Comparison of ENCODE assay signal across 25 mouse cellular contexts in the genomic region with DNA sequence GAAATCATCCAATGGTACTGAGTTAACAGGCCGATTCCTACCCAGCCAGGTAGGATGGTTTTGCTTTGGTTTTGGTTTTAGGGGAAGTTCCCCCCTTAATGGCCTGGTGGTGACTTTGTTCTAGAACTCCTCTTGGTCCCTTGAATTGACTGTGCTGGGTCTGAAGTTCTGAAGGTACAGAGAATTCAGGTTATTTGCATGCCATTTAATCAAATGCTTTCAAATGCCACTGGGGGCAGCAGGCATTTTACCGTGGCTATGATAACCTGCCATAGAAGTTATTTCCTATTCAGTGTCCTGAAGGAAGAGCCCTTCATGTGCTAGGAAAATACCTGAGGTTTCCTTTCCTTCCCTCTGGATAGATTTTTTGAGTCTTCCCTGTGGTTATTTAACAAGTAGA. TPM values are rescaled to one million over a fixed set of nuclear protein-coding genes. Genes with fewer than 3 reads are reported as not detected.
DNase-seq lines count a peak whose midpoint lies in the region; ATAC-seq and TF ChIP-seq lines count a peak whose summit lies in the region.
"Had no signal": no experiment of that assay in that cellular context is flagged by ENCODE, and none has a peak within 500 bp of the region (broad histone marks: within the 10 kb centered on the region; RNA-seq: fewer than 3 reads in every experiment).

No protein-coding gene starts in this region.

- 53% methylated on average over 2 of the region's 2 CpGs for WGBS in kidney, postnatal 0 days
- WGBS in kidney, embryonic 15.5 days = 53% methylated on average over 2 of the region's 2 CpGs

- peaks cover 8% of the 10 kb centered on the region; the same call in 1 of the 2 replicates for H3K4me1 ChIP-seq in kidney, postnatal 0 days (replicated peaks; ENCODE audit: insufficient read depth, low read length)
- H3K4me1 ChIP-seq in kidney, embryonic 15.5 days = peaks cover 18% of the 10 kb centered on the region

- no peak overlapping the region for H3K9ac ChIP-seq in kidney, postnatal 0 days (ENCODE audit: low read depth, low read length)
- no peak overlapping the region for H3K9ac ChIP-seq in kidney, embryonic 15.5 days
- H3K9ac ChIP-seq: embryonic facial prominence, embryonic 13.5 days; hindbrain, embryonic 15.5 days; limb, embryonic 12.5 days; liver, embryonic 13.5 days had no signal

- ATAC-seq in kidney, postnatal 0 days (replicated peaks; ENCODE audit: low FRiP score, low read depth) = no peak
- ATAC-seq in kidney, embryonic 15.5 days (replicated peaks; ENCODE audit: low FRiP score) = no peak
- ATAC-seq: CD4-positive, CD25-positive, alpha-beta regulatory T cell, adult 4 months; forebrain, embryonic 16.5 days; midbrain, embryonic 16.5 days had no signal

- peaks cover 17% of the 10 kb centered on the region for H3K36me3 ChIP-seq in kidney, postnatal 0 days (ENCODE audit: insufficient read depth, low read length)
- H3K36me3 ChIP-seq in kidney, embryonic 15.5 days = peaks cover 50% of the 10 kb centered on the region

- H3K4me2 ChIP-seq in kidney, postnatal 0 days (ENCODE audit: low read length) = no peak overlapping the region
- no peak overlapping the region for H3K4me2 ChIP-seq in kidney, embryonic 15.5 days
- H3K4me2 ChIP-seq: embryonic facial prominence, embryonic 13.5 days; heart, embryonic 11.5 days; hindbrain, embryonic 15.5 days; limb, embryonic 12.5 days; liver, embryonic 13.5 days had no signal

- no peaks in the 10 kb centered on the region for H3K9me3 ChIP-seq in kidney, postnatal 0 days (replicated peaks; ENCODE audit: low read length)
- no peaks in the 10 kb centered on the region for H3K9me3 ChIP-seq in kidney, embryonic 15.5 days (replicated peaks)
- H3K9me3 ChIP-seq: embryonic facial prominence, embryonic 13.5 days; hindbrain, embryonic 15.5 days; limb, embryonic 12.5 days; liver, embryonic 13.5 days; megakaryocyte, embryonic 14.5 days had no signal

- H3K27me3 ChIP-seq in kidney, postnatal 0 days (ENCODE audit: insufficient read depth, low read length) = no peaks in the 10 kb centered on the region
- no peaks in the 10 kb centered on the region for H3K27me3 ChIP-seq in kidney, embryonic 15.5 days
- H3K27me3 ChIP-seq: embryonic facial prominence, embryonic 13.5 days; hindbrain, embryonic 15.5 days; limb, embryonic 12.5 days; liver, embryonic 13.5 days; megakaryocyte, embryonic 14.5 days had no signal

- H3K4me3 ChIP-seq in kidney, postnatal 0 days (replicated peaks; ENCODE audit: low read depth, low read length) = no peak overlapping the region
- H3K4me3 ChIP-seq in kidney, embryonic 15.5 days (replicated peaks) = no peak overlapping the region
- H3K4me3 ChIP-seq: embryonic facial prominence, embryonic 13.5 days; hindbrain, embryonic 15.5 days; limb, embryonic 12.5 days; liver, embryonic 13.5 days; megakaryocyte, embryonic 14.5 days had no signal

- TF ChIP-seq POLR2A in brain, embryonic 14.5 days (IDR thresholded peaks at IDR 0.05; ENCODE audit: borderline replicate concordance, extremely low read depth, insufficient read depth, insufficient read length, poor library complexity, severe bottlenecking) = no peak

- DNase-seq in kidney, postnatal 0 days (ENCODE audit: low spot score) = no peak
- DNase-seq in 3T3-L1 (ENCODE audit: low read depth, low spot score) (peak; percentile 45), 416B (ENCODE audit: low read depth) (peak; percentile 36)
- no peak for DNase-seq in brain, embryonic 14.5 days (ENCODE audit: low read depth)
- no peak for DNase-seq in right cerebral cortex, postnatal 14 days
- DNase-seq in thymus, postnatal 36 days = no peak
- DNase-seq: adrenal gland, postnatal 10 days; cerebellum, adult 11 months; cerebellum, postnatal 10 days; heart, postnatal 14 days; kidney, adult 18-20 months; layer of hippocampus, adult 9-11 months; liver, embryonic 13.5 days; lung, postnatal 10 days; right cerebral cortex, postnatal 4 days; thymus, postnatal 25 days had no signal

- peak; percentile 38; the same call in 1 of the 2 replicates for TF ChIP-seq CTCF in kidney, postnatal 0 days (IDR thresholded peaks at IDR 0.05; ENCODE audit: low read depth)
- peak; percentile 9; the same call in 1 of the 2 replicates for TF ChIP-seq CTCF in brain, embryonic 14.5 days (IDR thresholded peaks at IDR 0.05; ENCODE audit: borderline replicate concordance, extremely low read depth, insufficient read depth, insufficient read length)

- 0 out of 2 replicates have a peak overlapping the region, but pooled peaks have one; percentile 8 for H3K27ac ChIP-seq in kidney, postnatal 0 days
- no peak overlapping the region for H3K27ac ChIP-seq in kidney, embryonic 15.5 days
- H3K27ac ChIP-seq: embryonic facial prominence, embryonic 13.5 days; hindbrain, embryonic 15.5 days; limb, embryonic 12.5 days; liver, embryonic 13.5 days had no signal

RNA-seq across cellular contexts. Expression of a gene that starts 6.9 kb away (rescaled TPM):
- 96.1 and 102 TPM in 2 replicates for polyA plus RNA-seq in kidney, postnatal 0 days (2015; fragmentation: Nextera tagmentation; extraction: Ambion mirVana)
- 127 and 130 TPM in 2 replicates for polyA plus RNA-seq in kidney, embryonic 15.5 days (2015; fragmentation: Nextera tagmentation; extraction: Ambion mirVana)
- 123 and 173 TPM in 2 replicates for polyA plus RNA-seq in brain, embryonic 14.5 days (2012; rRNA removed)

RNA-seq across cellular contexts. Expression of a gene that starts 19.8 kb away (rescaled TPM):
- polyA plus RNA-seq in kidney, postnatal 0 days (2015; fragmentation: Nextera tagmentation; extraction: Ambion mirVana) = 34.4 and 35.8 TPM in 2 replicates
- polyA plus RNA-seq in kidney, embryonic 15.5 days (2015; fragmentation: Nextera tagmentation; extraction: Ambion mirVana) = 39.7 and 48.4 TPM in 2 replicates
- polyA plus RNA-seq in brain, embryonic 14.5 days (2012; rRNA removed) = 10.2 and 18.8 TPM in 2 replicates

RNA-seq across cellular contexts. Expression of a gene that starts 52.4 kb away (rescaled TPM):
- 252 and 256 TPM in 2 replicates for polyA plus RNA-seq in kidney, postnatal 0 days (2015; fragmentation: Nextera tagmentation; extraction: Ambion mirVana)
- 176 and 180 TPM in 2 replicates for polyA plus RNA-seq in kidney, embryonic 15.5 days (2015; fragmentation: Nextera tagmentation; extraction: Ambion mirVana)
- polyA plus RNA-seq in brain, embryonic 14.5 days (2012; rRNA removed) = 1.9 and 3.9 TPM in 2 replicates

RNA-seq across cellular contexts. Expression of a gene that starts 55.6 kb away (rescaled TPM):
- polyA plus RNA-seq in kidney, postnatal 0 days (2015; fragmentation: Nextera tagmentation; extraction: Ambion mirVana) = 14.3 and 16.6 TPM in 2 replicates
- polyA plus RNA-seq in kidney, embryonic 15.5 days (2015; fragmentation: Nextera tagmentation; extraction: Ambion mirVana) = 18.0 and 18.4 TPM in 2 replicates
- polyA plus RNA-seq in brain, embryonic 14.5 days (2012; rRNA removed) = 63.8 and 64.6 TPM in 2 replicates

Comparison
In these comparisons a context has a peak if more than half of its experiments do, and no peak if none do; other contexts are left out.
1. DNase-seq: peak in 3T3-L1 (single experiment) and 416B (single experiment); none in kidney, postnatal 0 days (single experiment), brain, embryonic 14.5 days (single experiment), right cerebral cortex, postnatal 14 days (single experiment) and thymus, postnatal 36 days (0 of 2).
2. RNA of a gene that starts 52.4 kb away (polyA plus RNA-seq): 252 to 256 TPM in kidney, postnatal 0 days and 176 to 180 TPM in kidney, embryonic 15.5 days; 1.9 to 3.9 TPM in brain, embryonic 14.5 days; every median in the first group is over 10 times any median in the second.